In the genomic region with DNA sequence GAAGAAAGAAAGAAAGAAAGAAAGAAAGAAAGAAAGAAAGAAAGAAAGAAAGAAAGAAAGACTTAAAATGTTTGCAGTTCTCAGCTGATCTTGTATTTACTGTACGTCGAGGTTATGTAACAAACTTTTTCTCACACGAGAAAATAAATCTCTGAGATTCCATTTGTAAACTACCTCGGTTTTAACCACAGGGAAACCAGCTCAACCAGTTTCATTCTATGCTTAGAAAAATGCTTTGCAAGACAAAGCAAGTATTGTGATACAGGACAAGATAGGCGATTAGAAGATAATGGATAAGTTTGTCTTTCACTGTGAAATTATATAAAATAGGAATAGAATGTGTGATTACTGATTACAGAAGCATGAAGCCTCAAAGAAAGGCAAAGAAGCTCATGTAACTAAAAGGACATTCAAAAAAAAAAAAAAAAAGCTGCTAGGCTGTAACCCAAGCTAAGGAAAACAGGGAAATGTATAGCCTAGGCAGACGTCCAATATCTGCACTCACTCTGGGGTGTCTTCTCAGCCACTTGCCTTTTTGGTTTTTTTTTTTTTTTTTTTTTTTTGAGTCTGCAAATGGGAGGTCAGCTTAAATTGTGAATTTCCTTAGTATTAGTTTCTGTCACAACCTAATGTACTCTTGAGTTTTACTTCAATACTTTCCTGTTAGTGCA, we compare ENCODE assay signal across 19 mouse cellular contexts.
"Had no signal": no experiment of that assay in that cellular context is flagged by ENCODE, and none has a peak within 500 bp of the region (broad histone marks: within the 10 kb centered on the region; RNA-seq: fewer than 3 reads in every experiment).

No protein-coding gene starts in this region.

- ATAC-seq: intestine, postnatal 0 days; liver, postnatal 0 days; midbrain, embryonic 15.5 days had no signal

- H3K4me1 ChIP-seq: kidney, embryonic 15.5 days; limb, embryonic 15.5 days; midbrain, embryonic 12.5 days; midbrain, embryonic 15.5 days; neural tube, embryonic 12.5 days; neural tube, embryonic 15.5 days; stomach, embryonic 15.5 days had no signal

- H3K9ac ChIP-seq: kidney, embryonic 15.5 days; limb, embryonic 15.5 days; liver, embryonic 14.5 days; liver, postnatal 0 days; midbrain, embryonic 12.5 days; midbrain, embryonic 15.5 days; neural tube, embryonic 12.5 days; neural tube, embryonic 15.5 days; stomach, embryonic 15.5 days had no signal

- H3K9me3 ChIP-seq: kidney, embryonic 15.5 days; limb, embryonic 15.5 days; midbrain, embryonic 12.5 days; midbrain, embryonic 15.5 days; neural tube, embryonic 12.5 days; neural tube, embryonic 15.5 days; stomach, embryonic 15.5 days had no signal

- H3K4me3 ChIP-seq: kidney, embryonic 15.5 days; limb, embryonic 15.5 days; midbrain, embryonic 12.5 days; midbrain, embryonic 15.5 days; neural tube, embryonic 12.5 days; neural tube, embryonic 15.5 days; stomach, embryonic 15.5 days had no signal

- H3K27ac ChIP-seq: kidney, embryonic 15.5 days; limb, embryonic 15.5 days; liver, embryonic 14.5 days; macrophage; midbrain, embryonic 12.5 days; midbrain, embryonic 15.5 days; neural tube, embryonic 12.5 days; neural tube, embryonic 15.5 days; stomach, embryonic 15.5 days had no signal

- DNase-seq: kidney, adult 2 months; kidney, postnatal 14 days; kidney, postnatal 4 days; liver, postnatal 0 days; right cerebral cortex, adult 18-20 months; right cerebral cortex, postnatal 14 days; right cerebral cortex, postnatal 4 days; thymus, postnatal 25 days had no signal

- H3K4me2 ChIP-seq: kidney, embryonic 15.5 days; limb, embryonic 15.5 days; liver, embryonic 11.5 days; midbrain, embryonic 12.5 days; midbrain, embryonic 15.5 days; neural tube, embryonic 12.5 days; neural tube, embryonic 15.5 days; stomach, embryonic 15.5 days had no signal

- H3K36me3 ChIP-seq: kidney, embryonic 15.5 days; limb, embryonic 15.5 days; midbrain, embryonic 12.5 days; midbrain, embryonic 15.5 days; neural tube, embryonic 12.5 days; neural tube, embryonic 15.5 days; stomach, embryonic 15.5 days had no signal

- H3K27me3 ChIP-seq: kidney, embryonic 15.5 days; limb, embryonic 15.5 days; midbrain, embryonic 12.5 days; midbrain, embryonic 15.5 days; neural tube, embryonic 12.5 days; neural tube, embryonic 15.5 days; stomach, embryonic 15.5 days had no signal
